Mouse (Mus musculus): ENCODE data around the gene Wdr81.

DNA sequence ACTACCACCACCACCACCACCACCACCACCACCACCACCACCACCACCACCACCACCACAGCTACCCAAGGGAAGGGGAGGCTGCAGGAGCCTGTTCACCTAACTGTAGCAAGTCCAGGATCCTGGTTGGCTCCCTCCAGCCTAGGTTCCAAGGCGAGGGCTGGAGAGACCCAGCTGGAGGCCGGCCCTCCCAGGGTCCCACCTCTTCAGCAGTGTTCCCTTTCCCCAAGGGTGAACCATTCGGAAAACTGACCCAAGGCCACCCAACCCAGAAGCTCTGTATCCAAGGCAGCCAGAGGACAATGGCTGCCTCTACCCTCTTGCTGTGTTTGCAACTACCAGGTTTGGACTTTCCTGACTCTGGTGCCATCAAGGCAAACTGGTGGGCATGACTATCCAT lies 14.6 kb downstream of the Wdr81 start:
- no peak for TF ChIP-seq EP300 (IDR thresholded peaks at IDR 0.05; ENCODE audit: low read depth)
- TF ChIP-seq CTCF (IDR thresholded peaks at IDR 0.05; ENCODE audit: low read depth): no peak
